Mouse (Mus musculus) ovary, adult 10 weeks (tissue): Measurements from ENCODE around the gene Cep152. TPM values are rescaled to one million over a fixed set of nuclear protein-coding genes. Genes with fewer than 3 reads are reported as not detected.

ENCODE experiments used
- polyA plus RNA-seq: library from polyadenylated mRNA; stranded (reverse); fragments of 350-450 nt; fragmentation: Illumina TruSeq; extraction: RNeasy Lipid Tissue Mini Kit (QIAGEN cat#74804); gene quantifications from one replicate; pipeline ENCODE4 v1.2.3, GENCODE M21; 2014

Gene Cep152
- polyA plus RNA-seq: 1.5 TPM

GRCm38 (mm10) chr2:125624837-125625351 lies at the start of gene Cep152:
Cep152 (minus strand) TSS chr2:125625113.

DNA sequence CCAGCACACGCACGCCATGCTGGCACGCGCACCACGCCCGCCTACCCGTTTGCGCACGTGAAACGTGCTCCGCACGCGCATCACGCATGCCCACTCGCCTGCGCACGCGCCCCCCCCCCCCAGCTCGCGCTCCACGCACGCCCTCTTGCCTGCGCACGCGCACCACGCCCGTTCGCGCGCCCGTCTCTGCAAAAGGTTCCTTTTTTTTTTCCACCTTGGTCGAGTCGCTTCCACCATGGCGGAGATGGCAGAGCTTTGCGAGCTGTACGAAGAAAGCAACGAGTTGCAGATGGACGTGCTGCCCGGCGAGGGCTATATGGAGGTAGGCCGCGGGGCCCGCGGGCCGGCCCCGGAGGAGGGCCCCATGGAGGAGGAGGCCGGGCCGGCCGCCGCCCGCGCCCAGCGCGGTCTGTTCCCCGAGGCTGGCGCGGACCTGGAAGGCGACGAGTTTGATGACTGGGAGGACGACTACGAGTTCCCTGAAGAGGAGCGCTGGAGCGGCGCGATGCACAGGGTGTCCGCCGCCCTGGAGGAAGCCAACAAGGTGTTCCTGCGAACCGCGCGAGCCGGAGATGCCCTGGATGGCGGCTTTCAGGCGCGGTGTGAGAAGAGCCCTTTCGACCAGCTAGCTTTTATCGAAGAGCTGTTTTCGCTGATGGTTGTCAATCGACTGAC lies 48.2 kb upstream of the Cep152 start, which contains the start of gene Eid1:
Gene Eid1 (plus strand): TSS at position 139 of the 675 bp plus-strand sequence.

Other genes with a start within 250 kb of the Cep152 start
- gene Gm9913, start 120.0 kb downstream of the Cep152 start, polyA plus RNA-seq: not detected
- 44.9 TPM for gene Fbn1, start 117.1 kb downstream of the Cep152 start, polyA plus RNA-seq
- 626 TPM for gene Eid1, start 48.0 kb upstream of the Cep152 start, polyA plus RNA-seq
- gene Shc4, start 99.0 kb upstream of the Cep152 start, polyA plus RNA-seq: 2.1 TPM
- gene Secisbp2l, start 157.8 kb upstream of the Cep152 start, polyA plus RNA-seq: 71.1 TPM
- gene Galk2, start 234.0 kb upstream of the Cep152 start, polyA plus RNA-seq: 80.7 TPM
- gene Cops2, start 234.0 kb upstream of the Cep152 start, polyA plus RNA-seq: 695 TPM